Mouse (Mus musculus) thymus, adult 2 months (tissue): ENCODE measurements at regions not wholly inside any gene's neighbourhood (a gene's known extent, or its start where the extent isn't known, plus 50 kb on each side); places are given as distances from the start of the nearest gene placed in this dataset.

Experiments
- CTCF ChIP-seq: fragments of 200-500 bp; IDR thresholded peaks from 2 replicates; pipeline ENCODE4 v1.5.1; 2012; ENCODE audit warnings: mild to moderate bottlenecking, control low read depth, low read length, moderate library complexity, borderline replicate concordance; ENCODE audit not compliant: control insufficient read depth, poor library complexity, insufficient read depth; ENCODE audit errors: extremely low read depth
- POLR2A ChIP-seq: fragments of 200-500 bp; IDR thresholded peaks from 2 replicates; pipeline ENCODE4 v1.6.1; 2012; ENCODE audit warnings: mild to moderate bottlenecking, low read length, control low read depth, moderate library complexity; ENCODE audit not compliant: control insufficient read depth, poor library complexity, insufficient read depth; ENCODE audit errors: extremely low read depth

- no peak for TF ChIP-seq POLR2A
- TF ChIP-seq CTCF: no peak
Observed at GRCm38 (mm10) chr9:116281654-116282053, 106.5 kb upstream of the Tgfbr2 start.
